Mouse (Mus musculus) lung, adult 2 months (tissue): Measurements from ENCODE around the gene Npas3.

Source experiments
- CTCF ChIP-seq: fragments of 200-500 bp; IDR thresholded peaks from 2 replicates; pipeline ENCODE4 v1.5.1; 2011; ENCODE audit warnings: mild to moderate bottlenecking, low read length, control low read depth; ENCODE audit not compliant: insufficient read depth
- POLR2A ChIP-seq: fragments of 200-500 bp; IDR thresholded peaks from 2 replicates; pipeline ENCODE4 v1.6.1; 2011; ENCODE audit warnings: low read depth, mild to moderate bottlenecking, control low read depth, low read length, borderline replicate concordance; ENCODE audit errors: extremely low read depth

DNA sequence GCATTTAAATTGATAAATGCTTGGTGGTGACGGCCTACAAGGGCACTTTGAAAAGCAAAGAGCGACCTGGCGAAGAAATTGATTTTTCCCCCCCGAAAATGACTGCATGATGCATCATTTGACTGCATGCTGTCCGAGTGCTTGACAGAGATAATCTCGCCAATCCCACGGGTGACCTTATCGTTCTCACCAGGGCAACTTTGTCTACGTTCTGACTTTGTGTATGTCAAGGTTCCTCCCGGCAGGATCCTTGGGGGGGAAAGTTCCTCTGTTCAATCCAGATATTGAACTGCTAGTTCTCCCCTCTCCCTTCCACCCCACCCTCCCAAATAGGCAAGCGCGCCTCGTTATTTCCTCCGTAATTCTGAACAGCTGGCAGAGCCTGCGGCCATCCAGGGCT, 588.9 kb downstream of the Npas3 start:
- TF ChIP-seq POLR2A (no peak), CTCF (no peak)
